Mouse (Mus musculus) hindbrain, postnatal 0 days (tissue): ENCODE measurements at regions not wholly inside any gene's neighbourhood (a gene's known extent, or its start where the extent isn't known, plus 50 kb on each side); places are given as distances from the start of the nearest gene placed in this dataset.

Experiments
- ATAC-seq: fragments of 200-750 bp; cut with Nextera tagmentation; 2 replicates; pipeline ENCODE4 v1.8.0; 2017; ENCODE audit warnings: mild to moderate bottlenecking, moderate TSS enrichment, moderate library complexity
- DNase-seq: peaks from one replicate; pipeline ENCODE4 v3.0.0-alpha.2; 2015; ENCODE audit warnings: low spot score
- H3K27ac ChIP-seq: fragments of 300-500 bp; sonication (generic); 2 replicates; pipeline ENCODE4 v1.5.1; 2014; ENCODE audit warnings: mild to moderate bottlenecking
- H3K27me3 ChIP-seq: fragments of 300-500 bp; sonication (generic); 2 replicates; pipeline ENCODE4 v1.6.1; 2014; ENCODE audit warnings: low read length, mixed read lengths; ENCODE audit not compliant: insufficient read depth
- H3K36me3 ChIP-seq: fragments of 300-500 bp; sonication (generic); 2 replicates; pipeline ENCODE4 v1.6.1; 2014; ENCODE audit warnings: low read length, mixed read lengths; ENCODE audit not compliant: insufficient read depth
- H3K4me1 ChIP-seq: fragments of 300-500 bp; sonication (generic); 2 replicates; pipeline ENCODE4 v1.6.1; 2014; ENCODE audit warnings: antibody characterized with exemption, low read length, mixed read lengths; ENCODE audit not compliant: insufficient read depth
- H3K4me2 ChIP-seq: fragments of 300-500 bp; sonication (generic); 2 replicates; pipeline ENCODE4 v1.6.1; 2014; ENCODE audit warnings: low read depth, mild to moderate bottlenecking, low read length, moderate library complexity, mixed read lengths
- H3K4me3 ChIP-seq: fragments of 300-500 bp; sonication (generic); 2 replicates; pipeline ENCODE4 v1.5.1; 2014; ENCODE audit warnings: low read length
- H3K9ac ChIP-seq: fragments of 300-500 bp; sonication (generic); replicated peaks from 2 replicates; pipeline ENCODE4 v1.6.1; 2014; ENCODE audit warnings: mild to moderate bottlenecking, low read length, moderate library complexity, mixed read lengths
- H3K9me3 ChIP-seq: fragments of 300-500 bp; sonication (generic); 2 replicates; pipeline ENCODE4 v1.6.1; 2016; ENCODE audit warnings: low read length, mixed read lengths
- CTCF ChIP-seq: IDR thresholded peaks from 2 replicates; pipeline ENCODE4 v1.5.1; 2016; ENCODE audit warnings: antibody characterized with exemption, control low read depth, low read depth
- WGBS: fragments of 180-500 bp; shearing (Covaris S2); extraction: QIAGEN DNeasy Blood & Tissue Kit; methylation state at CpG from one replicate; pipeline ENCODE4 v1.1.7; 2014; 5-methylcytosine and 5-hydroxymethylcytosine counted together

DNA sequence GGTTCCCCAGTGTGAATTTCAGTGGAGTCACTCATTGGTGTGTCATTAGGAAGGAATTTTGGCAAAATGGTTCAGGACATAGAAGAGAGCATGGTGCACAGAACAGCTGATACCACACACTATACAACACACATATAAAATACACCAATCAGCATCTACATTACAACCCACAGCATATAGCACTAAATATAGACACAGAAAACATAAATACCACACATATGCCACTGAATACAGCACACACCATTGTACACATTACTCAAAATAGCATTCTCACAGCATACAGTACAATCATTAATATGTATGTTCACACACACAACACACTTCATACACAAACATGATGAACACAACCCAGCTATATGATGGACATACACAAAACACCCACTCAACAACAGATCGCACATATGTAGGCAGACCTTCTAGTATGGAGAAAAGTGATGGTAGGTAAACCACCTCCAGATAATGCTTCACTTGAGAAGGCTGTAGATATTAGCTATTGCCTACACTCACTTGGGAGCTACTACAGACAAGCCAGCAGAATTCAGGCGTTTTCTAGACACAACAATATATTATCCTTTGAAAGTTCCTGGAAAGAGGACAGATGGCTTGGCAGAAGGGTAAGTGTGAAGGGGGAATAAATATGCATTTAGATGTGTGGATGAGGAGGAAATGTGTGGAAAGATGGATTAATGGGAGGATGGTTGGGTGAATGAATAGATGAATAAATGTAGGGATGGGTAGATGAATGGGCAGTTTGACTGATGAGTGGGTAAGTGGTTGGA is 71.6 kb upstream of the Zmat1 start:
- H3K27ac ChIP-seq: no peak overlapping the region
- DNase-seq: no peak
- WGBS: 71% methylated on average over 2 of the region's 2 CpGs

GRCm38 (mm10) chrX:135079388-135079787 is 70.4 kb upstream of the Zmat1 start:
- H3K27ac ChIP-seq: no peak overlapping the region
- H3K36me3 ChIP-seq: no peaks in the 10 kb centered on the region
- 84% methylated on average over 2 of the region's 2 CpGs for WGBS
- H3K27me3 ChIP-seq: no peaks in the 10 kb centered on the region
- no peak overlapping the region for H3K4me3 ChIP-seq
- H3K9ac ChIP-seq: no peak overlapping the region
- H3K4me1 ChIP-seq: no peaks in the 10 kb centered on the region
- H3K9me3 ChIP-seq: no peaks in the 10 kb centered on the region
- no peak overlapping the region for H3K4me2 ChIP-seq
- TF ChIP-seq CTCF: no peak
- ATAC-seq (no peak), DNase-seq (no peak)

More for the DNA sequence above, 71.6 kb upstream of the Zmat1 start:
- no peaks in the 10 kb centered on the region for H3K4me1 ChIP-seq
- ATAC-seq: no peak
- H3K36me3 ChIP-seq: no peaks in the 10 kb centered on the region
- no peaks in the 10 kb centered on the region for H3K27me3 ChIP-seq
- H3K4me2 ChIP-seq: no peak overlapping the region
- no peak overlapping the region for H3K4me3 ChIP-seq
- H3K9ac ChIP-seq: no peak overlapping the region
- no peak for TF ChIP-seq CTCF
- no peaks in the 10 kb centered on the region for H3K9me3 ChIP-seq

DNA sequence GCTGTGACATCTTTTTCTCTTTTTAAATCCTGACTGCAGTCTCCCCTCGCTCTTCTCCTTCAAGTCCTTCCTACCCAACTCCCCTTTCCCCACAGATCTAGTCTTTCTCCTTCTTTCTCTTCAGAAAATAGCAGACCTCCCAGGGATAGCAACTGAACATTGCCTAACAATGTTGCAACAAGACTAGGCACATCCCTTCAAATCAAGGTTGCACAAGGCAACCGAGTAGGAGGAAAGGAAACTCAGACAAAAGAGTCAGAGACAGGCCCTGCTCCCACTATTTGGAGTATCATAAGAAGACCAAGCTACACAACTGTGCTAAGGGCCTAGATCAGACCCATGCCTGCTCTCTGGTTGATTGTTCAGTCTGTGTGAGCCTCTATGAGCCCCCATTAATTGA is 66.9 kb upstream of the Zmat1 start:
- Histone ChIP-seq H3K4me3 (no peak overlapping the region), H3K27ac (no peak overlapping the region), H3K36me3 (no peaks in the 10 kb centered on the region), H3K9me3 (no peaks in the 10 kb centered on the region), H3K27me3 (no peaks in the 10 kb centered on the region), H3K4me2 (no peak overlapping the region), H3K9ac (no peak overlapping the region), H3K4me1 (no peaks in the 10 kb centered on the region)
- 78% methylated on average over 2 of the region's 2 CpGs for WGBS
- ATAC-seq (no peak), DNase-seq (no peak)
- no peak for TF ChIP-seq CTCF

DNA sequence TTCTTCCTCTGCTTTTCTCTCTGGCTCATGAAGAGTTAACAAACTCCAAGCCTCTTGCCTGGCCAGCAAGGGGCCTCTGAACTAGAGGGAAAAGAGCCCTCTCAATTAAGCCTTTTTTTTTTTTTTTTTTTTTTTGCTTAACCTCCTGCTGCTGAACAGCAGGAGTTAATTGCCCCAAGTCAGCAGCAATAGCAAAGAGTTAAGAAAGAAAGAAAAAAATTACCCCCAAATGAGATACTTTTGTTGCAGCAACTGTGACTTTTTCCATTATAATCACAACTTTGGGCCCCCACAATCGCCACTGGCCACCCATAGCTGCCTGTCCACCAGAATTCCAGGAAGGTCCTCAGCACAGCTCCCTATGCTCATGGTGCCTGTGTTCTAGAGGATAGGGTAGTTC is 60.4 kb upstream of the Zmat1 start:
- Histone ChIP-seq H3K4me3 (no peak overlapping the region), H3K4me2 (no peak overlapping the region), H3K9ac (no peak overlapping the region), H3K9me3 (no peaks in the 10 kb centered on the region), H3K27ac (no peak overlapping the region), H3K36me3 (no peaks in the 10 kb centered on the region), H3K4me1 (no peaks in the 10 kb centered on the region), H3K27me3 (no peaks in the 10 kb centered on the region)
- DNase-seq (no peak), ATAC-seq (no peak)
- WGBS: 14% methylated on average over 1 of the region's 1 CpGs
- no peak for TF ChIP-seq CTCF

DNA sequence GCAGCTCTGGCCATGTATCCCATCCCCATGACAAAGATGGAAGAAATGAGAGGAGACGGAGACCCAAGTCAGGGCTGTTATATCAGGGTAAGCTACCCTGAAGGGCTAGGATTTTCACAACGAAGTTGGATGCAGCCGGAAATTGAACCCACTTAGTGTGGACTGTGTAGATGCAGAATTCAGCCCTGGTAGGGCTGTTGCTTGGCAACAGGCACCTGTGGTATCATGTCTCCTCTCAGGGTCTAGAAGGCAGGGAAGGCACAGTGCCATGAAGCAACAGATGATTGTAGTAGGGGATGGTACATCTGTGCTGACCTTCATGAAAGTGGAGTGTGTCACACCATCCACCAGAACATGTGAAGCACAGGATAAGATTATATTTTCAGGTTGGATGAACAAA is 51.2 kb upstream of the Zmat1 start:
- no peak overlapping the region for H3K4me3 ChIP-seq
- H3K36me3 ChIP-seq: no peaks in the 10 kb centered on the region
- TF ChIP-seq CTCF: no peak
- DNase-seq: peak; percentile 5
- H3K9me3 ChIP-seq: no peaks in the 10 kb centered on the region
- 76% methylated on average over 3 of the region's 3 CpGs for WGBS
- H3K4me2 ChIP-seq: no peak overlapping the region
- H3K4me1 ChIP-seq: no peaks in the 10 kb centered on the region
- H3K27ac ChIP-seq: no peak overlapping the region
- H3K9ac ChIP-seq: no peak overlapping the region
- H3K27me3 ChIP-seq: no peaks in the 10 kb centered on the region
- peak; percentile 43; the same call in 1 of the 2 replicates for ATAC-seq

GRCm38 (mm10) chrX:135058949-135059348 is 49.9 kb upstream of the Zmat1 start:
- no peak for TF ChIP-seq CTCF
- H3K4me1 ChIP-seq: no peaks in the 10 kb centered on the region
- 55% methylated on average over 3 of the region's 3 CpGs for WGBS
- H3K27me3 ChIP-seq: no peaks in the 10 kb centered on the region
- no peak overlapping the region for H3K9ac ChIP-seq
- H3K4me3 ChIP-seq: no peak overlapping the region
- H3K36me3 ChIP-seq: no peaks in the 10 kb centered on the region
- no peak overlapping the region for H3K27ac ChIP-seq
- no peak for ATAC-seq
- H3K9me3 ChIP-seq: no peaks in the 10 kb centered on the region
- no peak for DNase-seq
- no peak overlapping the region for H3K4me2 ChIP-seq
